Mouse (Mus musculus) thymus, postnatal 0 days (tissue): Measurements from ENCODE around the gene Sox5. TPM values are rescaled to one million over a fixed set of nuclear protein-coding genes. Genes with fewer than 3 reads are reported as not detected.

ENCODE experiments used
- DNase-seq: peaks from one replicate; pipeline ENCODE4 v3.0.0-alpha.2; 2015; ENCODE audit warnings: low spot score
- polyA plus RNA-seq: library from polyadenylated mRNA; unstranded; fragments of >200 nt; fragmentation: Nextera tagmentation; extraction: Ambion mirVana; gene quantifications from 2 replicates; pipeline ENCODE4 v1.2.1, GENCODE M21; 2015

The Sox5 gene
- polyA plus RNA-seq, 1 experiment from 2014 or later: 1.2 TPM

- no peak for DNase-seq
Observed at GRCm38 (mm10) chr6:144663516-144664074, 118.2 kb downstream of the Sox5 start.

GRCm38 (mm10) chr6:144659115-144660108 lies 122.4 kb downstream of the Sox5 start:
- DNase-seq: no peak

- no peak for DNase-seq
Observed at GRCm38 (mm10) chr6:144652876-144653275, 128.9 kb downstream of the Sox5 start.

GRCm38 (mm10) chr6:144648896-144649295 lies 132.9 kb downstream of the Sox5 start:
- DNase-seq: no peak

GRCm38 (mm10) chr6:144648124-144648591 lies 133.6 kb downstream of the Sox5 start:
- no peak for DNase-seq

- DNase-seq: no peak
Observed at GRCm38 (mm10) chr6:144646331-144646730, 135.4 kb downstream of the Sox5 start.

- no peak for DNase-seq
Observed at GRCm38 (mm10) chr6:144645796-144646195, 136.0 kb downstream of the Sox5 start.

GRCm38 (mm10) chr6:144644711-144645110 lies 137.1 kb downstream of the Sox5 start:
- DNase-seq: peak; percentile 57

- DNase-seq: no peak
Observed at GRCm38 (mm10) chr6:144643601-144644000, 138.2 kb downstream of the Sox5 start.

- no peak for DNase-seq
Observed at GRCm38 (mm10) chr6:144641888-144642287, 139.9 kb downstream of the Sox5 start.

- no peak for DNase-seq
Observed at GRCm38 (mm10) chr6:144640591-144640990, 141.2 kb downstream of the Sox5 start.

- no peak for DNase-seq
Observed at GRCm38 (mm10) chr6:144638547-144638946, 143.2 kb downstream of the Sox5 start.

GRCm38 (mm10) chr6:144627539-144628115 lies 154.2 kb downstream of the Sox5 start:
- DNase-seq: no peak

- DNase-seq: no peak
Observed at GRCm38 (mm10) chr6:144621089-144621769, 160.5 kb downstream of the Sox5 start.

- DNase-seq: no peak
Observed at GRCm38 (mm10) chr6:144611383-144611791, 170.4 kb downstream of the Sox5 start.

GRCm38 (mm10) chr6:144610878-144611277 lies 170.9 kb downstream of the Sox5 start:
- DNase-seq: no peak

- DNase-seq: no peak
Observed at GRCm38 (mm10) chr6:144602883-144603282, 178.9 kb downstream of the Sox5 start.

- no peak for DNase-seq
Observed at GRCm38 (mm10) chr6:144600351-144600750, 181.4 kb downstream of the Sox5 start.

- DNase-seq: no peak
Observed at GRCm38 (mm10) chr6:144598324-144598973, 183.3 kb downstream of the Sox5 start.

GRCm38 (mm10) chr6:144596536-144597210 lies 185.1 kb downstream of the Sox5 start:
- DNase-seq: no peak
